Mouse (Mus musculus) heart, embryonic 13.5 days (tissue): ENCODE results near the gene Zbtb38. TPM values are rescaled to one million over a fixed set of nuclear protein-coding genes. Genes with fewer than 3 reads are reported as not detected.

Experiments used
- ATAC-seq: fragments of 200-750 bp; cut with Nextera tagmentation; 2 replicates; pipeline ENCODE4 v1.8.0; 2017; ENCODE audit warnings: moderate TSS enrichment; ENCODE audit not compliant: insufficient number of reproducible peaks, low FRiP score, low TSS enrichment; ENCODE audit errors: extremely low read depth
- H3K27ac ChIP-seq: fragments of 300-500 bp; sonication (generic); replicated peaks from 2 replicates; pipeline ENCODE4 v1.5.1; 2015; ENCODE audit warnings: moderate library complexity, mild to moderate bottlenecking, inconsistent platforms
- H3K27me3 ChIP-seq: fragments of 300-500 bp; sonication (generic); replicated peaks from 2 replicates; pipeline ENCODE4 v1.6.1; 2015; ENCODE audit warnings: mild to moderate bottlenecking, inconsistent platforms
- H3K36me3 ChIP-seq: fragments of 300-500 bp; sonication (generic); 2 replicates; pipeline ENCODE4 v1.6.1; 2015; ENCODE audit warnings: mild to moderate bottlenecking, inconsistent platforms
- H3K4me1 ChIP-seq: fragments of 300-500 bp; sonication (generic); 2 replicates; pipeline ENCODE4 v1.6.1; 2015; ENCODE audit warnings: inconsistent platforms
- H3K4me2 ChIP-seq: fragments of 300-500 bp; sonication (generic); 2 replicates; pipeline ENCODE4 v1.6.1; 2015; ENCODE audit warnings: inconsistent platforms, mild to moderate bottlenecking, moderate library complexity
- H3K4me3 ChIP-seq: fragments of 300-500 bp; sonication (generic); 2 replicates; pipeline ENCODE4 v1.5.1; 2015; ENCODE audit warnings: moderate library complexity, mild to moderate bottlenecking, inconsistent platforms
- H3K9ac ChIP-seq: fragments of 300-500 bp; sonication (generic); 2 replicates; pipeline ENCODE4 v1.6.1; 2015; ENCODE audit warnings: inconsistent platforms, mild to moderate bottlenecking, moderate library complexity
- H3K9me3 ChIP-seq: fragments of 300-500 bp; sonication (generic); 2 replicates; pipeline ENCODE4 v1.6.1; 2016; ENCODE audit warnings: inconsistent platforms
- WGBS: fragments of 180-500 bp; shearing (Covaris S2); methylation state at CpG from one replicate; pipeline ENCODE4 v1.1.7; 2015; ENCODE audit warnings: mixed read lengths; 5-methylcytosine and 5-hydroxymethylcytosine counted together
- polyA plus RNA-seq: library from polyadenylated mRNA; unstranded; fragments of >200 nt; fragmentation: Nextera tagmentation; extraction: Ambion mirVana; gene quantifications from 2 replicates; pipeline ENCODE4 v1.2.1, GENCODE M21; 2015

Zbtb38 gene
- polyA plus RNA-seq, 1 experiment from 2014 or later, result 27.1 TPM

- H3K9ac ChIP-seq, result no peak overlapping the region
- H3K4me2 ChIP-seq, result no peak overlapping the region
- peaks cover 19% of the 10 kb centered on the region for H3K4me1 ChIP-seq
- no peaks in the 10 kb centered on the region for H3K36me3 ChIP-seq
- H3K9me3 ChIP-seq, result no peaks in the 10 kb centered on the region
- H3K4me3 ChIP-seq, result no peak overlapping the region
- WGBS, result 78% methylated on average over 2 of the region's 2 CpGs
- no peak overlapping the region for H3K27ac ChIP-seq
- H3K27me3 ChIP-seq, result peaks cover 12% of the 10 kb centered on the region; the same call in 1 of the 2 replicates
- no peak for ATAC-seq
Measured at GRCm38 (mm10) chr9:96633771-96634170, 118.9 kb downstream of the Zbtb38 start.

Other genes starting within 250 kb of the Zbtb38 start
- not detected in 2 replicates for gene Gm28729, start 227.6 kb downstream of the Zbtb38 start, polyA plus RNA-seq
- gene Rasa2, start 121.2 kb downstream of the Zbtb38 start, polyA plus RNA-seq, result 11.3 and 12.3 TPM in 2 replicates
- 29.5 and 33.3 TPM in 2 replicates for gene Pxylp1, start 139.8 kb upstream of the Zbtb38 start, polyA plus RNA-seq